Mouse (Mus musculus): ENCODE data around the gene Snx32. TPM values are rescaled to one million over a fixed set of nuclear protein-coding genes. Genes with fewer than 3 reads are reported as not detected.

Snx32 gene
- polyA plus RNA-seq, 1 experiment from 2014 or later = 9.7 TPM

GRCm38 (mm10) chr19:5487768-5488550 lies 22.4 kb downstream of the Snx32 start, which contains the start of gene Mus81:
Gene Mus81 (minus strand): TSS chr19:5488402.
- H3K4me1 ChIP-seq = peaks cover 38% of the 10 kb centered on the region
- peak within 1 kb of the TSS; percentile 76 for H3K9ac ChIP-seq
- no peaks in the 10 kb centered on the region for H3K9me3 ChIP-seq
- H3K4me2 ChIP-seq = peak within 1 kb of the TSS; percentile 83
- H3K36me3 ChIP-seq = peaks cover 43% of the 10 kb centered on the region
- peak; percentile 64 for ATAC-seq (ENCODE audit: insufficient number of reproducible peaks, insufficient read depth, low FRiP score, low TSS enrichment, low read depth)
- H3K27ac ChIP-seq = peak within 1 kb of the TSS; percentile 99
- WGBS = under 1% methylated on average over 39 of the region's 39 CpGs
- peak within 1 kb of the TSS; percentile 56 for H3K4me3 ChIP-seq
- H3K27me3 ChIP-seq = no peaks in the 10 kb centered on the region

- H3K4me1 ChIP-seq = peaks cover 28% of the 10 kb centered on the region
- H3K27ac ChIP-seq = 0 out of 2 replicates have a peak overlapping the region, but pooled peaks have one; percentile 7
- H3K4me3 ChIP-seq = peak overlapping the region; percentile 56
- peak overlapping the region; percentile 76 for H3K9ac ChIP-seq
- H3K9me3 ChIP-seq = no peaks in the 10 kb centered on the region
- peak overlapping the region; percentile 83 for H3K4me2 ChIP-seq
- WGBS = 84% methylated on average over 4 of the region's 4 CpGs
- peaks cover 47% of the 10 kb centered on the region for H3K36me3 ChIP-seq
- no peaks in the 10 kb centered on the region for H3K27me3 ChIP-seq
- ATAC-seq (ENCODE audit: insufficient number of reproducible peaks, insufficient read depth, low FRiP score, low TSS enrichment, low read depth) = no peak
These were observed 23.6 kb downstream of the Snx32 start for GRCm38 (mm10) chr19:5486771-5487170.

GRCm38 (mm10) chr19:5486286-5486685 lies 24.1 kb downstream of the Snx32 start:
- Histone ChIP-seq H3K36me3 (peaks cover 52% of the 10 kb centered on the region), H3K9ac (peak overlapping the region; percentile 76), H3K27ac (peak overlapping the region; percentile 7; the same call in 1 of the 2 replicates), H3K4me3 (peak overlapping the region; percentile 56; the same call in 1 of the 2 replicates), H3K4me2 (0 out of 2 replicates have a peak overlapping the region, but pooled peaks have one; percentile 83), H3K9me3 (no peaks in the 10 kb centered on the region), H3K27me3 (no peaks in the 10 kb centered on the region), H3K4me1 (peaks cover 26% of the 10 kb centered on the region)
- ATAC-seq (ENCODE audit: insufficient number of reproducible peaks, insufficient read depth, low FRiP score, low TSS enrichment, low read depth) = no peak
- WGBS = 83% methylated on average over 8 of the region's 8 CpGs

GRCm38 (mm10) chr19:5485821-5486220 lies 24.5 kb downstream of the Snx32 start:
- WGBS = 90% methylated on average over 7 of the region's 7 CpGs
- H3K4me2 ChIP-seq = 0 out of 2 replicates have a peak overlapping the region, but pooled peaks have one; percentile 83
- peaks cover 57% of the 10 kb centered on the region for H3K36me3 ChIP-seq

GRCm38 (mm10) chr19:5485371-5485770 lies 25.0 kb downstream of the Snx32 start:
- Histone ChIP-seq H3K9me3 (no peaks in the 10 kb centered on the region), H3K36me3 (peaks cover 61% of the 10 kb centered on the region), H3K4me1 (peaks cover 26% of the 10 kb centered on the region), H3K4me2 (no peak overlapping the region), H3K4me3 (no peak overlapping the region), H3K27ac (no peak overlapping the region), H3K9ac (peak overlapping the region; percentile 32; the same call in 1 of the 2 replicates), H3K27me3 (no peaks in the 10 kb centered on the region)
- WGBS = 95% methylated on average over 8 of the region's 8 CpGs
- ATAC-seq (ENCODE audit: insufficient number of reproducible peaks, insufficient read depth, low FRiP score, low TSS enrichment, low read depth) = no peak

More at GRCm38 (mm10) chr19:5485821-5486220, 24.5 kb downstream of the Snx32 start:
- ATAC-seq (ENCODE audit: insufficient number of reproducible peaks, insufficient read depth, low FRiP score, low TSS enrichment, low read depth) = no peak
- no peak overlapping the region for H3K4me3 ChIP-seq
- peak overlapping the region; percentile 32; the same call in 1 of the 2 replicates for H3K9ac ChIP-seq
- no peaks in the 10 kb centered on the region for H3K9me3 ChIP-seq
- H3K27ac ChIP-seq = no peak overlapping the region
- no peaks in the 10 kb centered on the region for H3K27me3 ChIP-seq
- H3K4me1 ChIP-seq = peaks cover 26% of the 10 kb centered on the region

GRCm38 (mm10) chr19:5484496-5484895 lies 25.8 kb downstream of the Snx32 start:
- H3K4me1 ChIP-seq = peaks cover 22% of the 10 kb centered on the region
- H3K4me2 ChIP-seq = no peak overlapping the region
- no peak overlapping the region for H3K9ac ChIP-seq
- H3K36me3 ChIP-seq = peaks cover 70% of the 10 kb centered on the region
- no peaks in the 10 kb centered on the region for H3K27me3 ChIP-seq
- H3K9me3 ChIP-seq = no peaks in the 10 kb centered on the region
- no peak overlapping the region for H3K27ac ChIP-seq
- ATAC-seq (ENCODE audit: insufficient number of reproducible peaks, insufficient read depth, low FRiP score, low TSS enrichment, low read depth) = no peak
- no peak overlapping the region for H3K4me3 ChIP-seq
- 88% methylated on average over 5 of the region's 5 CpGs for WGBS

GRCm38 (mm10) chr19:5483386-5484359 lies 26.7 kb downstream of the Snx32 start:
- no peaks in the 10 kb centered on the region for H3K27me3 ChIP-seq
- H3K4me2 ChIP-seq = no peak overlapping the region
- no peak overlapping the region for H3K4me3 ChIP-seq
- WGBS = 92% methylated on average over 19 of the region's 19 CpGs
- no peak overlapping the region for H3K27ac ChIP-seq
- no peak overlapping the region for H3K9ac ChIP-seq
- H3K9me3 ChIP-seq = no peaks in the 10 kb centered on the region
- peaks cover 78% of the 10 kb centered on the region for H3K36me3 ChIP-seq
- peaks cover 20% of the 10 kb centered on the region for H3K4me1 ChIP-seq
- no peak for ATAC-seq (ENCODE audit: insufficient number of reproducible peaks, insufficient read depth, low FRiP score, low TSS enrichment, low read depth)

GRCm38 (mm10) chr19:5481398-5481797 lies 28.9 kb downstream of the Snx32 start:
- Histone ChIP-seq H3K27me3 (no peaks in the 10 kb centered on the region), H3K36me3 (peaks cover 97% of the 10 kb centered on the region), H3K9ac (no peak overlapping the region), H3K4me1 (peaks cover 18% of the 10 kb centered on the region), H3K27ac (no peak overlapping the region), H3K4me2 (no peak overlapping the region), H3K9me3 (no peaks in the 10 kb centered on the region), H3K4me3 (no peak overlapping the region)
- ATAC-seq (ENCODE audit: insufficient number of reproducible peaks, insufficient read depth, low FRiP score, low TSS enrichment, low read depth) = no peak
- WGBS = 90% methylated on average over 10 of the region's 10 CpGs

- H3K36me3 ChIP-seq = peaks cover 84% of the 10 kb centered on the region
- no peak for ATAC-seq (ENCODE audit: insufficient number of reproducible peaks, insufficient read depth, low FRiP score, low TSS enrichment, low read depth)
- 90% methylated on average over 10 of the region's 10 CpGs for WGBS
These were observed 30.3 kb downstream of the Snx32 start for GRCm38 (mm10) chr19:5480016-5480415.

GRCm38 (mm10) chr19:5477668-5478300 lies 32.6 kb downstream of the Snx32 start:
- Histone ChIP-seq H3K9me3 (no peaks in the 10 kb centered on the region), H3K4me2 (no peak overlapping the region), H3K4me1 (peaks cover 29% of the 10 kb centered on the region), H3K27me3 (no peaks in the 10 kb centered on the region), H3K36me3 (peaks cover 61% of the 10 kb centered on the region), H3K27ac (no peak overlapping the region), H3K9ac (no peak overlapping the region), H3K4me3 (no peak overlapping the region)
- ATAC-seq (ENCODE audit: insufficient number of reproducible peaks, insufficient read depth, low FRiP score, low TSS enrichment, low read depth) = no peak
- 90% methylated on average over 18 of the region's 18 CpGs for WGBS

More at GRCm38 (mm10) chr19:5480016-5480415, 30.3 kb downstream of the Snx32 start:
- no peaks in the 10 kb centered on the region for H3K9me3 ChIP-seq
- no peak overlapping the region for H3K9ac ChIP-seq
- no peak overlapping the region for H3K4me3 ChIP-seq
- no peak overlapping the region for H3K4me2 ChIP-seq
- H3K27me3 ChIP-seq = no peaks in the 10 kb centered on the region
- H3K4me1 ChIP-seq = peaks cover 24% of the 10 kb centered on the region
- no peak overlapping the region for H3K27ac ChIP-seq

All from embryonic facial prominence, embryonic 13.5 days (tissue).